Mouse (Mus musculus) retina, postnatal 7 days (tissue): ENCODE data around the gene Cfap77.
A peak's percentile ranks its signal among the peaks of the same experiment; 100 is the strongest.
"Not testable (repeated sequence)": the region's sequence is repeated elsewhere in the genome, so short reads cannot be mapped to it uniquely, and the experiment has no call there.

Experiments used
- DNase-seq: peaks from one replicate; pipeline ENCODE4 v3.0.0-alpha.2; 2012; ENCODE audit warnings: low read depth, low spot score

Gene Cfap77

GRCm38 (mm10) chr2:29054991-29055390 lies at the start of gene Cfap77:
Gene Cfap77, minus strand, starts transcription at chr2:29055066.
- peak; percentile 70 for DNase-seq

- not testable (repeated sequence) for DNase-seq
These were observed 47.8 kb upstream of the Cfap77 start for GRCm38 (mm10) chr2:29102416-29103377.

GRCm38 (mm10) chr2:29100822-29101534 lies 46.1 kb upstream of the Cfap77 start:
- no peak for DNase-seq

GRCm38 (mm10) chr2:29099646-29100045 lies 44.8 kb upstream of the Cfap77 start:
- DNase-seq: no peak

GRCm38 (mm10) chr2:29098786-29099185 lies 43.9 kb upstream of the Cfap77 start:
- no peak for DNase-seq

GRCm38 (mm10) chr2:29097955-29098354 lies 43.1 kb upstream of the Cfap77 start:
- DNase-seq: not testable (repeated sequence)

- DNase-seq: no peak
These were observed 42.6 kb upstream of the Cfap77 start for GRCm38 (mm10) chr2:29097465-29097864.

- DNase-seq: no peak
These were observed 41.9 kb upstream of the Cfap77 start for GRCm38 (mm10) chr2:29096751-29097150.

- DNase-seq: no peak
These were observed 40.8 kb upstream of the Cfap77 start for GRCm38 (mm10) chr2:29095674-29096073.

GRCm38 (mm10) chr2:29089276-29089675 lies 34.4 kb upstream of the Cfap77 start:
- not testable (repeated sequence) for DNase-seq

- DNase-seq: no peak
These were observed 31.2 kb upstream of the Cfap77 start for GRCm38 (mm10) chr2:29086026-29086425.

GRCm38 (mm10) chr2:29081965-29082364 lies 27.1 kb upstream of the Cfap77 start:
- no peak for DNase-seq

- DNase-seq: no peak
These were observed 21.4 kb upstream of the Cfap77 start for GRCm38 (mm10) chr2:29076226-29076625.

- no peak for DNase-seq
These were observed 20.6 kb upstream of the Cfap77 start for GRCm38 (mm10) chr2:29075331-29076070.

GRCm38 (mm10) chr2:29074676-29075075 lies 19.8 kb upstream of the Cfap77 start:
- no peak for DNase-seq

- DNase-seq: peak; percentile 38
These were observed 11.5 kb upstream of the Cfap77 start for GRCm38 (mm10) chr2:29066410-29066809.

GRCm38 (mm10) chr2:29065796-29066195 lies 10.9 kb upstream of the Cfap77 start:
- DNase-seq: no peak

GRCm38 (mm10) chr2:29060135-29060597 lies 5.3 kb upstream of the Cfap77 start, which contains the start of gene Ttf1:
Gene Ttf1, plus strand, starts transcription at chr2:29060262.
- peak; percentile 89 for DNase-seq

- DNase-seq: no peak
These were observed 326 bp downstream of the Cfap77 start for GRCm38 (mm10) chr2:29054545-29054935.

GRCm38 (mm10) chr2:29053802-29054544 lies 893 bp downstream of the Cfap77 start:
- no peak for DNase-seq

GRCm38 (mm10) chr2:29052943-29053454 lies 1.9 kb downstream of the Cfap77 start:
- peak; percentile 64 for DNase-seq
